Mouse (Mus musculus) kidney, postnatal 36 days (tissue): ENCODE data around the gene Gm20388.
"Not testable (repeated sequence)": the region's sequence is repeated elsewhere in the genome, so short reads cannot be mapped to it uniquely, and the experiment has no call there.

ENCODE experiments used
- DNase-seq, 2 experiments: peaks; one replicate each; pipeline ENCODE4 v3.0.0; 2021 to 2022; ENCODE audit warnings: mixed read lengths in 2 of 2

The Gm20388 gene

GRCm38 (mm10) chr8:121120456-121121419, 1210.1 kb downstream of the Gm20388 start:
- no peak for DNase-seq

GRCm38 (mm10) chr8:121121704-121122103, 1211.1 kb downstream of the Gm20388 start:
- DNase-seq = no peak

GRCm38 (mm10) chr8:121122368-121122767, 1211.7 kb downstream of the Gm20388 start:
- no peak for DNase-seq

- no peak for DNase-seq
Measured at GRCm38 (mm10) chr8:121123113-121123512, 1212.5 kb downstream of the Gm20388 start.

GRCm38 (mm10) chr8:121124547-121125239, 1214.1 kb downstream of the Gm20388 start:
- DNase-seq = peak in 1 of 2 experiments; percentile 23

GRCm38 (mm10) chr8:121125311-121125876, 1214.8 kb downstream of the Gm20388 start:
- DNase-seq = peak; percentile 70 to 80

- DNase-seq = no peak
Measured at GRCm38 (mm10) chr8:121126191-121126590, 1215.5 kb downstream of the Gm20388 start.

- DNase-seq = no peak
Measured at GRCm38 (mm10) chr8:121126694-121127093, 1216.1 kb downstream of the Gm20388 start.

GRCm38 (mm10) chr8:121127291-121127701, 1216.7 kb downstream of the Gm20388 start:
- DNase-seq = no peak

- peak in 1 of 2 experiments; percentile 26 for DNase-seq
Measured at GRCm38 (mm10) chr8:121127756-121128375, 1217.2 kb downstream of the Gm20388 start, which contains the start of gene Foxl1. Gene Foxl1, plus strand, starts transcription at chr8:121127940.

- peak in 1 of 2 experiments; percentile 14 for DNase-seq
Measured at GRCm38 (mm10) chr8:121128531-121129264, 1218.1 kb downstream of the Gm20388 start.

- no peak for DNase-seq
Measured at GRCm38 (mm10) chr8:121129265-121129940, 1218.8 kb downstream of the Gm20388 start.

GRCm38 (mm10) chr8:121130522-121130921, 1219.9 kb downstream of the Gm20388 start:
- peak in 1 of 2 experiments; percentile 67 for DNase-seq

GRCm38 (mm10) chr8:121132961-121133513, 1222.4 kb downstream of the Gm20388 start:
- DNase-seq = no peak

GRCm38 (mm10) chr8:121134102-121134501, 1223.5 kb downstream of the Gm20388 start:
- DNase-seq = no peak

- DNase-seq = no peak
Measured at GRCm38 (mm10) chr8:121134512-121134911, 1223.9 kb downstream of the Gm20388 start.

GRCm38 (mm10) chr8:121136856-121137255, 1226.2 kb downstream of the Gm20388 start:
- no peak for DNase-seq

- not testable (repeated sequence) for DNase-seq
Measured at GRCm38 (mm10) chr8:121145457-121146134, 1235.0 kb downstream of the Gm20388 start.

GRCm38 (mm10) chr8:121148573-121149083, 1238.0 kb downstream of the Gm20388 start:
- DNase-seq = no peak

GRCm38 (mm10) chr8:121152394-121152793, 1241.8 kb downstream of the Gm20388 start:
- DNase-seq = peak; percentile 42 to 54
